ENCODE assay signal across 11 mouse cellular contexts in the genomic region with DNA sequence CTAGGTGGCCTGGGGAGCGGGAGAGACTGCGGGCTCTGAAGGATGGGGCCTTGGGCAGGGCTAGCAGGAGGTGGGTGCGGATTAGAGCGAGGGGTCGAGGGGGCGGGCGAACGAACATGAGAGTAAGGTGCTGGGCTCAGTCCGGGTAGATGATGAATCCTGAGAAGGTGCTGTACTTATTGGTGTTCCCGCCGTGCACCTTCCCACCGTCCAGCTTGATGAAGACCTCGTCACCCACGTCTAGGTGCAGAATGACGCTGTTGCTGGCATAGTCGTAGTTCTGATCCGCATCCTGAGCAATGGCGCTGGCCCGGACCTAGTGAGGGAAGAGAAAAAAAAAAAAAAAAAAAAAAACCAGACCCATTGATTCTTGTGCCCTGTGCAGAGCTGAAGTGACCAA. TPM values are rescaled to one million over a fixed set of nuclear protein-coding genes. Genes with fewer than 3 reads are reported as not detected.
DNase-seq lines count a peak whose midpoint lies in the region; ATAC-seq and TF ChIP-seq lines count a peak whose summit lies in the region.
"Had no signal": no experiment of that assay in that cellular context is flagged by ENCODE, and none has a peak within 500 bp of the region (broad histone marks: within the 10 kb centered on the region; RNA-seq: fewer than 3 reads in every experiment).

No protein-coding gene starts in this region.

- no peak for ATAC-seq in stomach, embryonic 14.5 days (ENCODE audit: insufficient number of reproducible peaks, insufficient read depth, low FRiP score, low read depth)
- no peak for ATAC-seq in stomach, postnatal 0 days (ENCODE audit: low FRiP score, low TSS enrichment)

- H3K27ac ChIP-seq in kidney, adult 2 months (ENCODE audit: insufficient read depth, low read depth, low read length) = 0 out of 2 replicates have a peak overlapping the region, but pooled peaks have one; percentile 12
- H3K27ac ChIP-seq in stomach, embryonic 14.5 days (ENCODE audit: low read length) = no peak overlapping the region
- H3K27ac ChIP-seq in stomach, postnatal 0 days (replicated peaks) = no peak overlapping the region
- H3K27ac ChIP-seq in limb, embryonic 10.5 days = no peak overlapping the region

- H3K4me1 ChIP-seq in kidney, adult 2 months (ENCODE audit: control insufficient read depth, insufficient read depth, low read length) = peaks cover 9% of the 10 kb centered on the region; the same call in 1 of the 2 replicates
- H3K4me1 ChIP-seq in stomach, embryonic 14.5 days (ENCODE audit: control insufficient read depth, insufficient read depth, low read length) = peaks cover 8% of the 10 kb centered on the region
- H3K4me1 ChIP-seq in stomach, postnatal 0 days (replicated peaks; ENCODE audit: control insufficient read depth, insufficient read depth) = no peaks in the 10 kb centered on the region
- H3K4me1 ChIP-seq in limb, embryonic 10.5 days = peaks cover 33% of the 10 kb centered on the region

- no peak for TF ChIP-seq POLR2A in kidney, adult 2 months (IDR thresholded peaks at IDR 0.05; ENCODE audit: low read depth, low read length)

- no peaks in the 10 kb centered on the region for H3K27me3 ChIP-seq in kidney, adult 2 months (replicated peaks; ENCODE audit: control insufficient read depth, insufficient read depth, low read length)
- H3K27me3 ChIP-seq in stomach, embryonic 14.5 days (ENCODE audit: control insufficient read depth, insufficient read depth, low read length) = peaks cover 44% of the 10 kb centered on the region
- H3K27me3 ChIP-seq in stomach, postnatal 0 days (ENCODE audit: control insufficient read depth, insufficient read depth, low read length) = peaks cover 18% of the 10 kb centered on the region; the same call in 1 of the 2 replicates
- peaks cover 77% of the 10 kb centered on the region for H3K27me3 ChIP-seq in limb, embryonic 10.5 days (ENCODE audit: low read depth, poor library complexity, severe bottlenecking)

- H3K4me2 ChIP-seq in stomach, embryonic 14.5 days (replicated peaks; ENCODE audit: low read depth, low read length) = 0 out of 2 replicates have a peak overlapping the region, but pooled peaks have one; percentile 10
- no peak overlapping the region for H3K4me2 ChIP-seq in stomach, postnatal 0 days (replicated peaks; ENCODE audit: low read depth)

- no peak overlapping the region for H3K9ac ChIP-seq in stomach, embryonic 14.5 days (replicated peaks; ENCODE audit: low read depth, low read length)
- no peak overlapping the region for H3K9ac ChIP-seq in stomach, postnatal 0 days (ENCODE audit: low read length)

- no peaks in the 10 kb centered on the region for H3K9me3 ChIP-seq in stomach, embryonic 14.5 days (ENCODE audit: control insufficient read depth, low read depth, low read length)
- H3K9me3 ChIP-seq in stomach, postnatal 0 days (ENCODE audit: control insufficient read depth, low read length) = no peaks in the 10 kb centered on the region
- no peaks in the 10 kb centered on the region for H3K9me3 ChIP-seq in limb, embryonic 10.5 days (replicated peaks)

- TF ChIP-seq EP300 in stomach, postnatal 0 days (optimal IDR thresholded peaks at IDR 0.05) = no peak

- H3K4me3 ChIP-seq in kidney, adult 2 months (ENCODE audit: insufficient read depth, low read depth, low read length) = no peak overlapping the region
- H3K4me3 ChIP-seq in stomach, embryonic 14.5 days (ENCODE audit: low read depth, low read length) = no peak overlapping the region
- H3K4me3 ChIP-seq in stomach, postnatal 0 days (ENCODE audit: low read depth, low read length) = no peak overlapping the region
- H3K4me3 ChIP-seq in limb, embryonic 10.5 days = peak overlapping the region; percentile 27

- TF ChIP-seq CTCF in kidney, adult 2 months (conservative IDR thresholded peaks at IDR 0.05; ENCODE audit: insufficient read depth, insufficient read length, low read depth, low read length) = no peak
- TF ChIP-seq CTCF in stomach, postnatal 0 days (IDR thresholded peaks at IDR 0.05; ENCODE audit: low read depth) = no peak

- WGBS in kidney, adult 2 months = 48% methylated on average over 19 of the region's 19 CpGs
- 11% methylated on average over 19 of the region's 19 CpGs for WGBS in stomach, embryonic 14.5 days
- 23% methylated on average over 19 of the region's 19 CpGs for WGBS in stomach, postnatal 0 days
- 5% methylated on average over 19 of the region's 19 CpGs for WGBS in limb, embryonic 10.5 days

- DNase-seq in kidney, adult 2 months = no peak
- DNase-seq in kidney, postnatal 10 days = no peak
- no peak for DNase-seq in stomach, postnatal 0 days (ENCODE audit: low spot score)
- no peak for DNase-seq in limb, embryonic 10.5 days (ENCODE audit: low spot score)
- no peak for DNase-seq in cerebellum, adult 9-10 months
- DNase-seq in gastrocnemius, postnatal 4 days (ENCODE audit: low spot score in 2 of 2) = no peak
- DNase-seq: cerebellum, postnatal 14 days; layer of hippocampus, postnatal 36 days; lung, adult 2 months had no signal

- H3K36me3 ChIP-seq in kidney, adult 2 months (ENCODE audit: control insufficient read depth, insufficient read depth, low read length) = no peaks in the 10 kb centered on the region
- H3K36me3 ChIP-seq in stomach, embryonic 14.5 days (ENCODE audit: control insufficient read depth, insufficient read depth, low read length) = peaks cover 21% of the 10 kb centered on the region
- H3K36me3 ChIP-seq in stomach, postnatal 0 days (ENCODE audit: control insufficient read depth, insufficient read depth, low read length) = no peaks in the 10 kb centered on the region; the same call in 1 of the 2 replicates
- peaks cover 44% of the 10 kb centered on the region for H3K36me3 ChIP-seq in limb, embryonic 10.5 days

RNA-seq across cellular contexts. Expression of gene C1ql4, which starts 3.0 kb away (rescaled TPM):
- 0.44 and 0.61 TPM in 2 replicates for polyA plus RNA-seq in kidney, adult 2 months (2012; rRNA removed)
- polyA plus RNA-seq in stomach, embryonic 14.5 days (2014; fragmentation: Nextera tagmentation; extraction: Ambion mirVana) = 0.22 TPM in 1 of 2 replicates, not detected in the other
- not detected in 2 replicates for polyA plus RNA-seq in stomach, postnatal 0 days (2015; fragmentation: Nextera tagmentation; extraction: Ambion mirVana)
- polyA plus RNA-seq in limb, embryonic 10.5 days (2016; fragmentation: Nextera tagmentation; extraction: Ambion mirVana) = 0.15 and 0.23 TPM in 2 replicates
- total RNA-seq in gastrocnemius, postnatal 4 days (2021) = not detected
- total RNA-seq: G1E had no signal
- polyA plus RNA-seq: G1E; lung, adult 2 months had no signal

RNA-seq across cellular contexts. Expression of gene Dnajc22, which starts 8.4 kb away (rescaled TPM):
- 49.9 and 53.4 TPM in 2 replicates for polyA plus RNA-seq in kidney, adult 2 months (2012; rRNA removed)
- 9.3 and 11.0 TPM in 2 replicates for polyA plus RNA-seq in stomach, embryonic 14.5 days (2014; fragmentation: Nextera tagmentation; extraction: Ambion mirVana)
- polyA plus RNA-seq in stomach, postnatal 0 days (2015; fragmentation: Nextera tagmentation; extraction: Ambion mirVana) = 13.5 and 14.4 TPM in 2 replicates
- 1.4 and 2.1 TPM in 2 replicates for polyA plus RNA-seq in limb, embryonic 10.5 days (2016; fragmentation: Nextera tagmentation; extraction: Ambion mirVana)
- not detected for total RNA-seq in gastrocnemius, postnatal 4 days (2021)
- polyA plus RNA-seq: G1E had no signal

RNA-seq across cellular contexts. Expression of gene Troap, which starts 10.2 kb away (rescaled TPM):
- 0.29 and 0.33 TPM in 2 replicates for polyA plus RNA-seq in kidney, adult 2 months (2012; rRNA removed)
- polyA plus RNA-seq in stomach, embryonic 14.5 days (2014; fragmentation: Nextera tagmentation; extraction: Ambion mirVana) = 22.7 and 24.6 TPM in 2 replicates
- polyA plus RNA-seq in stomach, postnatal 0 days (2015; fragmentation: Nextera tagmentation; extraction: Ambion mirVana) = 5.1 and 7.1 TPM in 2 replicates
- 54.8 and 56.2 TPM in 2 replicates for polyA plus RNA-seq in limb, embryonic 10.5 days (2016; fragmentation: Nextera tagmentation; extraction: Ambion mirVana)
- 10 to 100 TPM in 1 of 2 experiments, 1 to 10 TPM in 1; 5.9 to 10.6 TPM for total RNA-seq in gastrocnemius, postnatal 4 days (2021)

RNA-seq across cellular contexts. Expression of gene Prph, which starts 29.6 kb away (rescaled TPM):
- polyA plus RNA-seq in kidney, adult 2 months (2012; rRNA removed) = 1.7 and 3.2 TPM in 2 replicates
- polyA plus RNA-seq in stomach, embryonic 14.5 days (2014; fragmentation: Nextera tagmentation; extraction: Ambion mirVana) = 31.1 and 38.9 TPM in 2 replicates
- polyA plus RNA-seq in stomach, postnatal 0 days (2015; fragmentation: Nextera tagmentation; extraction: Ambion mirVana) = 25.7 and 28.6 TPM in 2 replicates
- polyA plus RNA-seq in limb, embryonic 10.5 days (2016; fragmentation: Nextera tagmentation; extraction: Ambion mirVana) = 0.16 TPM in 1 of 2 replicates, not detected in the other
- total RNA-seq in gastrocnemius, postnatal 4 days (2021) = 1 to 10 TPM; 3.0 to 4.7 TPM
- total RNA-seq: G1E had no signal
- polyA plus RNA-seq: G1E had no signal

RNA-seq across cellular contexts. Expression of gene Spats2, which starts 41.1 kb away (rescaled TPM):
- polyA plus RNA-seq in kidney, adult 2 months (2012; rRNA removed) = 8.6 and 10.0 TPM in 2 replicates
- 34.2 and 35.5 TPM in 2 replicates for polyA plus RNA-seq in stomach, embryonic 14.5 days (2014; fragmentation: Nextera tagmentation; extraction: Ambion mirVana)
- polyA plus RNA-seq in stomach, postnatal 0 days (2015; fragmentation: Nextera tagmentation; extraction: Ambion mirVana) = 13.7 and 13.9 TPM in 2 replicates
- 60.5 and 64.1 TPM in 2 replicates for polyA plus RNA-seq in limb, embryonic 10.5 days (2016; fragmentation: Nextera tagmentation; extraction: Ambion mirVana)
- 10 to 100 TPM; 21.4 to 22.4 TPM for total RNA-seq in gastrocnemius, postnatal 4 days (2021)
- polyA plus RNA-seq: G1E had no signal
